Mouse (Mus musculus) cortical plate, adult 2 months (tissue): ENCODE measurements around the gene Hbp1.

ENCODE experiments used
- CTCF ChIP-seq: fragments of 200-500 bp; IDR thresholded peaks from 2 replicates; pipeline ENCODE4 v1.5.1; 2011; ENCODE audit warnings: mild to moderate bottlenecking, control low read depth, low read length; ENCODE audit not compliant: insufficient read depth; ENCODE audit errors: extremely low read depth
- POLR2A ChIP-seq: fragments of 200-500 bp; IDR thresholded peaks from 2 replicates; pipeline ENCODE4 v1.6.1; 2011; ENCODE audit warnings: mild to moderate bottlenecking, low read length, control low read depth; ENCODE audit not compliant: insufficient read depth; ENCODE audit errors: extremely low read depth

- TF ChIP-seq CTCF: no peak
- TF ChIP-seq POLR2A: no peak
Observed at GRCm38 (mm10) chr12:31895888-31896287, 54.4 kb downstream of the Hbp1 start.
